Mouse (Mus musculus): ENCODE results near the gene B3gnt2. TPM values are rescaled to one million over a fixed set of nuclear protein-coding genes. Genes with fewer than 3 reads are reported as not detected.

Gene B3gnt2
- polyA plus RNA-seq, 3 experiments from 2014 or later, result 5.8 to 12.1 (median 7.6) TPM

DNA sequence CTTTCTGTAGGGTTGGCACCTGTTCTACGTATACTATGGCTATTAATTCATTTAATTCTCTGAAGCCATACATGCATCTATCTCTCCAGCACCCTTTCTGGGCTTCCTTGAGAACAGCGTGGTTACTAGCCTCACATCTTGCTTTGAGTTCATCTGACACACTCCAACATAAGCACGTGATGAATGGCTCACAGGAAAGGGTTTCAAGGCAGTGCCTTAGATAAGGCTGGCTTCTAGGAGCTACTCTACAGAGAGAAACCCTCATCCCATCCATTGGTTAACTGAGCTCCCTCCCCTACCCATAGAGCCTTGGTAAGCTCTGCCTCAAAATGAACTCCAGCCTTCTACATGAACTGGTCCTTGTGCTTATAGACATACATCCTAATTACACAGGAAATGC lies 47.3 kb downstream of the B3gnt2 start:
- peak; percentile 39 for ATAC-seq

DNA sequence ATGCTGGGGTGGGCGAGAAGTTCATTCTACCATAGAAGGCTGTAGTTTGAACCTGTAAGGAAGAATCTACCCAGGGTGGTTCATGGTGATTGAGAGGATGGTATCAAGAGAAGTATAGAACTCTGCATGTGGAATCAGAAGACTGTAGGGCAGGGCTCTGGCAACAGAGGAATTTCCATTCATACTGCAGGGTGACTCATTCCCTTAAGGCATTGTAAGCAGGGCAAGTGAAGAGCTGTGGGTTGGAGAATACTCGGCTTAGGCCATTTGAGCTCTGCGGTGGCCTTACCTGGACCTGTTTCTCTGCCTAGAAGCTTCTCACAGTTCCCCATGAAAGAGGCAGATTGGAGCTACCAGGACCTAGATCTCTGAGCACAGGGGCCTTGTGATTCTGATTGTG lies 49.3 kb downstream of the B3gnt2 start:
- ATAC-seq, result no peak

DNA sequence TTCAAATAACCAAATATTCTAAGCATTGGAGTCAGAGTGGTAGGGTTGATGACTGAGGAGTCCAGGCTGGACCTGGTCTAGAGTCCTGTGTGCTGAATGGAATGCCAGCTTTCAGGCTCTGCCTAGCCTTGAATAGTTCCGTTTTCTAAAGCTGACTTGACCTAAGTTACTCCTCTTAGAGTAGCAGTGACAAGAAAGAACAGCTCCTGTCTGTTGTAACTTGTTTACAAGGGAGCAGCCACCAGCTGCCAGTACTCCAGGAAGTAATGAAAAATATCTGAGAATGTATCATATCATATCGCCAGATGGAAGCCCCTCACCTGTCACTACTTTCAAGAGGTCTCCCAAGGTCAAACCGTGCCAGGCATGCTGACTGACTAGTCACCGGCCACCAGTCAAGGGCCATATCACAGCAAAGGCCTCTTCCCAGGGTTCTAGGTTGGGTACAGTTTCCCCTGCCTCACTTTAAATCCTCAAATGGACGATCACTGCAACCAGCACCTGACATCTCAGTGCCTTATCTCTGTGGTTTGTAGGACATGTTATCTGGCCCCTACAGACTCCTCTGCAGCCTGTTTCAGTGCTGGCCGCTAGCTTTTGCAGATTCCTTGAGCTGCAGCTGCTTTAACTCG lies 51.2 kb downstream of the B3gnt2 start:
- no peak for ATAC-seq

- no peak for ATAC-seq
Measured at GRCm38 (mm10) chr11:22808040-22808439, 52.7 kb downstream of the B3gnt2 start.

DNA sequence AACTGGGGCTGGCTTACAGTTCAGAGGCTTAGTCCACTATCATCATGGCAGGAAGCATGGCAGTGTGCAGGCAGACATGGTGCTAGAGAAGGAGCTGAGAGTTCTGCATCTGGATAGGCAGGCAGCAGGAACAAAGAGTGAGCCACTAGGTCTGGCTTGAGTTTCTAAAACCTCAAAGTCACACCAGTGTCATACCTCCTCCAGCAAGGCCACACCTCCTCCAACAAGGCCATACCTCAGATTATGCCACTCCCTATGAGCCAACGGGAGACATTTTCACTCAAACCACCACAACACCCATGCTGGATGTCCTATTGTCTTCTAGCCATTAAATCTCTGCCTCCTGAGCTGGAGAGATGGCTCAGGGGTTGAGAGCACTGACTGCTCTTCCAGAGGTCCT lies 55.6 kb downstream of the B3gnt2 start:
- no peak for ATAC-seq

DNA sequence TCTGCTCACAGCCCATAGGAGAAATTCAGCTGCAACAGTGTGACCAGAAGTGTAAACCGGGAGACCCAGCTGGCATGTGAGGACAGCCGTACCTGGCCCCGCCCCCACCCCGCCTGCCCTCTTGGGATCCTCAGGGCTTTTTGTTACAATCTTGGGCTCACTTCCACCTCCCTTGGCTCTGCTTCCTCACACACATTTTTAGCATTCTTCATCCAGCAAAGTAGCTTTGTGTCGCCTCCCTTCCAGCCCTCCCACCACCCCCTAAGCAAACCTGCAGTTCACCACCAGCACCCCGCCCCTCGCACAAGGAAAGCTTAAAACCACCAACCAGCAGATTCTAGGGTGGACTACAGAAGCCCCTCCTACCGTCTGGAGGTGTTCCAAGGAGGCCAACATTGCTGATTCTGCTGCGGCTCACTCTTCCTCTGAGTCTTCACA lies 60.8 kb downstream of the B3gnt2 start:
- no peak for ATAC-seq

GRCm38 (mm10) chr11:22798916-22799315 lies 61.8 kb downstream of the B3gnt2 start:
- ATAC-seq, result no peak

DNA sequence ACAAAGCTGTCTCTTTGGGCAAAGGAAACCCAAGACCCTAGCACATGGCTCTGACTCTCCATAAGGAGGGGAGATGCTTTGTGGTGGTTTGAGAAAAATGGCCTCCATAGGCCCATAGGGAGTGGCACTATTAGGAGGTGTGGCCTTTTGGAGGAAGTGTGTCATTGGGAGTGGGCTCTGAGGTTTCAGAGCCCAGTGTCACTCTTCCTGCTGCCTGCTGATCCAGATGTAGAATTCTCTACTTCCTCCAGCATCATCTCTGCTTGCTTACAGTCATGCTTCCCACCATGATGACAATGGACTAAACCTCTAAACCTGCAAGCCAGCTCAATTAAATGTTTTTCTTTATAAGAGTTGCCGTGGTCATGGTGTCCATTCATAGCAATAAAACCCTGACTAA lies 66.0 kb downstream of the B3gnt2 start:
- no peak for ATAC-seq

GRCm38 (mm10) chr11:22793881-22794203 lies 66.9 kb downstream of the B3gnt2 start:
- ATAC-seq, result no peak

DNA sequence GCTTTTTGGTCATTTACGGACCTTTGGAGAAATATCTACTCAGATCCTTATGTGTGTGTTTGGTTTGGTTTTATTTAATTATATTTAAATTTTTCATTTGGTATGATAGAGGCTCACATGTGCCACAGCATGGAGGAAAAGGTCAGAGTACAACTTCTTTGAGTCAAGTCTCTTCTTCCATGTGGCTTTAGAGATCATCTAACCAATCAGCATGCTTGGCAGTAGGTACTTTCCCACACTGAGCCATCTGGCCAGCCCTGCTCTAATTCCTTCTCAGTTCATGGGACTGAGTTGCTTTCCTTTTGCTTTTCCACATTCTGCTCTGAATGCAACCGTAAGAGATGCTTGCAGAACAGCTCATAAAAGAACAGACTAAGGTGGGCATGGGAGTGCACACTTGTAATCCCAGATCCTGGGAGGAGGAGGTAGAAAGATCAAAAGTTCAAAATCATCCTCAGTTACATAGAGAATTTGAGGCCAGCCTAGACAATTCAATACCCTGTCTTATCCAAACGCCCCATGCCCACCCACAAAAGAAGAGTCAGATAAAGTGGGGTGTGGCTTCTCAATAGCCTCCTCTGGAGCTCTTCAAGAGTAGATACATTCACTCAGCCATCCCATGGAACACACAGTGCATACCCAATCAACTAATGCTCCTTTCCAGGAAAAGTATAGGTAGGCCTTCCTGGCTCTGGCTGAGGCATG lies 67.4 kb downstream of the B3gnt2 start:
- ATAC-seq, result no peak

DNA sequence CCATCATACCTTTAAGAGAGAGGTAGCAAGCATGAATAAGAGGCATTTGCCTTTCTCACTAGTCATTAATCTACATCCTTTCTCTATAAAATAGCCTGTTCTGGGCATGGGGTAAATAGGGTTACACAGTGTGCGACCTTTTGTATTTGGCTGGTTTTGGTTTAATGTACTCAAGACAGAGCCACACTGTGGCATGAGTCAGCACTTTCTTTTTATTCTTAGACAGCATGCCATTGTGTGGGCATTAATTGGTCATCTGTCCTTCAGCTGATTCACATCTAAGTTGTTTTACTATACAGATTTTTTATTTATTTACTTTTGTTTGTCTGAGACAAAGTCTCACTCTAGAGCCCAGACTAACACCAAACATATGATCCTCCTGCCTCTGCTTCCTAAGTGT lies 68.6 kb downstream of the B3gnt2 start:
- no peak for ATAC-seq

- no peak for ATAC-seq
Measured at GRCm38 (mm10) chr11:22791726-22792125, 69.0 kb downstream of the B3gnt2 start.

DNA sequence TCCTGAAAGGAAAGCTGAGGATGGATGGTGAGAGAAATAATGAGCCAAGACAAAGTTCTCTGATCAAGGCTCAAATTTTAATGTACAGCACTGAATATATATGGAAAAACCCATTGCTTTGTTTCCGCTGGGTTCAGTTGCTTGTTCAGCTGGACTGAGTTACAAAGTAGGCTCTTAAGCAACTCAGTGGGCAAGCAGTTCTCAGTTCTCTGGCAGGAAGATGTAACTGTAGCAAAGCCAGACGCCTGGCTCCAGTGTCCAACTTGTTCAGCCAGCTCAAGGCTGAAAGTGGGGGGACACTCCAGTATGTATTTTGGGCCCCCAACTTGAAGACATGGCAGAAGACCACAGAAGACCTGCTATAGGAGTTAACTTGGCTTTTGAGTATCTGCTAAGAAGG lies 72.9 kb downstream of the B3gnt2 start:
- ATAC-seq, result no peak

- ATAC-seq, result no peak
Measured at GRCm38 (mm10) chr11:22784477-22784876, 76.3 kb downstream of the B3gnt2 start.

GRCm38 (mm10) chr11:22782705-22783124 lies 78.0 kb downstream of the B3gnt2 start:
- peak; percentile 78 for ATAC-seq

DNA sequence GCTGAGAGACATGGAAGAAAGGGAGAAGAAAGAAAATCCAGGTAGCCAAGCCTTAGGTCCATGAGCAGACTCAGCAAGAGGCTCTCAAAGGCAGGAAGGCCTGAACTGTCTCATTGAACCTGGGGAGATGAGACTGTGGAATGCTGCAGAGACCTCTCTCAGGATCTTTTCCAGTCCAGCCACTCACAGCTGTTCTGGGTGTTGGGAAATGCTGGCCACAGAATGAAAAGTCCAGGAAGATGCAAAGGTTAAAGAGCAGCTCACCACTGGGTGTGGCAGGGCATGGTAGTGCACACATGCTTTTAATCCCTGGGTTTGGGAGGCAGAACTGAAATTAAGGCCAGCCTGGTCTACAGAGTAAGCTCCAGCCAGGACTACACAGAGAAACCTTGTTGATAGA lies 79.6 kb downstream of the B3gnt2 start:
- no peak for ATAC-seq

GRCm38 (mm10) chr11:22780761-22781160 lies 80.0 kb downstream of the B3gnt2 start:
- ATAC-seq, result no peak

GRCm38 (mm10) chr11:22779821-22780551 lies 80.8 kb downstream of the B3gnt2 start:
- ATAC-seq, result no peak

DNA sequence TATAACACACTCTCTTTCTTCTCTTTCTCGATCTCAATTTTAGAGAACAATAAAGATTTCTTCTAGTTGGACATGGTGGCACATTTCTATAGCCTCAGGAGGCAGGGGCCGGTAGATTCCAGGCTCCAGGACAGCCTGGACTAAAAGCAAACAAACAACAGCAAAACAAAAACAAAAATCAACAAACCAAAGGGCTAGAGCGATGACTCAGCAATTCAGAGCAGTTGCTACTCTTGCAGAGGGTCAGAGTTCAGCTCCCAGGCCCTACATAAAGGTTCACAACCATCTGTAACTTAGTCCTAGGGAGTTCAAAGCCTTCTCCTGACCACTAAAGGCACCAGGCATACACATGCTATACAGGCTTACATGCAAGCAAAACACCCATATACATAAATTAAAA lies 82.2 kb downstream of the B3gnt2 start:
- ATAC-seq, result no peak

- no peak for ATAC-seq
Measured at GRCm38 (mm10) chr11:22777531-22777930, 83.2 kb downstream of the B3gnt2 start.

DNA sequence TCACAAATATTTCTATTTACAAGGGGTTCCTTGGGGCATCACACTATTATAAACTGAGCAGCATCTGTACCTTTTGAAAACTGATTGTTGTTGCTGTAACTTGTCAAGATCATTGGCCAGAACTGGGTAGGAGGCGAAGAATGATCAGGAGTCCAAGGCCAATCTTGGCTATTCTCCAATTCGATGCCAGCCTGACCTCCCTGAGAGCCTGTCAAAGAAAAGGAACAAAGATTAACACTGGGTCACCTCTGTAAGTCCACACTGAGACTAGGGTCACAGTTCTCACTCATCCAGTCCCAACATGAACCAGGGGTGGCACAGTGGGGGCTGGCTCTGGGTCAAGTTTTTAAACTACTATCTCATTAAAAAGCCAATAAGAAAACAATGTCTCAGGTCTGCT lies 85.9 kb downstream of the B3gnt2 start:
- no peak for ATAC-seq

GRCm38 (mm10) chr11:22766238-22766637 lies 94.5 kb downstream of the B3gnt2 start:
- no peak for ATAC-seq

- ATAC-seq, result no peak
Measured at GRCm38 (mm10) chr11:22765425-22765824, 95.3 kb downstream of the B3gnt2 start.
